Mouse (Mus musculus) small intestine, adult 2 months (tissue): Measurements from ENCODE around the gene Zfp715. TPM values are rescaled to one million over a fixed set of nuclear protein-coding genes. Genes with fewer than 3 reads are reported as not detected.
"Not testable (repeated sequence)": the region's sequence is repeated elsewhere in the genome, so short reads cannot be mapped to it uniquely, and the experiment has no call there.

ENCODE experiments used
- H3K27ac ChIP-seq: fragments of 200-500 bp; 2 replicates; pipeline ENCODE4 v1.5.1; 2012; ENCODE audit warnings: low read depth, low read length, control low read depth, inconsistent platforms; ENCODE audit not compliant: insufficient read depth
- H3K27me3 ChIP-seq: fragments of 200-500 bp; 2 replicates; pipeline ENCODE4 v1.6.1; 2012; ENCODE audit warnings: mild to moderate bottlenecking, moderate library complexity, low read length, inconsistent platforms; ENCODE audit not compliant: control insufficient read depth, insufficient read depth
- H3K36me3 ChIP-seq: fragments of 200-500 bp; 2 replicates; pipeline ENCODE4 v1.6.1; 2012; ENCODE audit warnings: mild to moderate bottlenecking, low read length, control low read depth, inconsistent platforms; ENCODE audit not compliant: control insufficient read depth, insufficient read depth
- H3K4me1 ChIP-seq: fragments of 200-500 bp; 2 replicates; pipeline ENCODE4 v1.6.1; 2012; ENCODE audit warnings: low read length, inconsistent platforms, mixed read lengths; ENCODE audit not compliant: control insufficient read depth, insufficient read depth, insufficient read length
- H3K4me3 ChIP-seq: fragments of 200-500 bp; 2 replicates; pipeline ENCODE4 v1.5.1; 2012; ENCODE audit warnings: low read depth, mild to moderate bottlenecking, control low read depth, inconsistent platforms, low read length, moderate library complexity
- CTCF ChIP-seq: fragments of 200-500 bp; IDR thresholded peaks from 2 replicates; pipeline ENCODE4 v1.5.1; 2012; ENCODE audit warnings: low read depth, mild to moderate bottlenecking, control low read depth, inconsistent platforms, low read length, moderate library complexity, mixed read lengths; ENCODE audit not compliant: insufficient replicate concordance, insufficient read length; ENCODE audit errors: extremely low read depth
- POLR2A ChIP-seq: fragments of 200-500 bp; IDR thresholded peaks from 2 replicates; pipeline ENCODE4 v1.6.1; 2012; ENCODE audit warnings: low read depth, mild to moderate bottlenecking, control low read depth, inconsistent platforms, low read length, moderate library complexity
- WGBS: fragments of 180-500 bp; shearing (Covaris S2); methylation state at CpG from one replicate; pipeline ENCODE4 v1.1.7; 2018; 5-methylcytosine and 5-hydroxymethylcytosine counted together
- polyA plus RNA-seq: library from polyadenylated mRNA; depleted of rRNA; stranded (reverse); fragments of >200 nt; gene quantifications from 2 replicates; pipeline ENCODE4 v1.2.3, GENCODE M21; 2012

Gene Zfp715
- polyA plus RNA-seq, 1 experiment, result 0.86 TPM

- H3K27ac ChIP-seq, result no peak within 1 kb of the TSS
- WGBS, result 51% methylated on average over 3 of the region's 3 CpGs
- TF ChIP-seq CTCF (no peak), POLR2A (no peak)
- H3K27me3 ChIP-seq, result no peaks in the 10 kb centered on the region
- peaks cover 7% of the 10 kb centered on the region for H3K4me1 ChIP-seq
- H3K4me3 ChIP-seq, result peak within 1 kb of the TSS; percentile 30
- no peaks in the 10 kb centered on the region for H3K36me3 ChIP-seq
Measured at GRCm38 (mm10) chr7:43351154-43351553, 38.1 kb upstream of the Zfp715 start, which contains the start of gene Siglecf. TSS of gene Siglecf (plus strand) at chr7:43351341.

DNA sequence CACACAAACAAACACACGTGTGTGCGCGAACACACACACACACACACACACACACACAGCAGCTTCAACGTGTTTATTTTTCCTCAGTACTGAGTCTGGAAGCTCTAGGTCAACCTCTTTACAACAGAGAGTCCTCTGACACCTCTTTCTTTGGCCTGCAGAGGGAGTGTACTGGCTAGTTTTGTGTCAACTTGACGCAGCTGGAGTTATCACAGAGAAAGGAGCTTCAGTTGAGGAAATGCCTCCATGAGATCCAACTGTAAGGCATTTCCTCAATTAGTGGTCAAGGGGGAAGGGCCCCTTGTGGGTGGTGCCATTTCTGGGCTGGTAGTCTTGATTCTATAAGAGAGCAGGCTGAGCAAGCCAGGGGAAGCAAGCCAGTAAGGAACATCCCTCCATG, 36.5 kb upstream of the Zfp715 start:
- H3K36me3 ChIP-seq, result not testable (repeated sequence)

GRCm38 (mm10) chr7:43346571-43346970, 33.5 kb upstream of the Zfp715 start:
- no peaks in the 10 kb centered on the region for H3K27me3 ChIP-seq
- TF ChIP-seq POLR2A (no peak), CTCF (no peak)
- H3K27ac ChIP-seq, result no peak overlapping the region
- H3K4me1 ChIP-seq, result no peaks in the 10 kb centered on the region
- no peaks in the 10 kb centered on the region for H3K36me3 ChIP-seq
- WGBS, result 80% methylated on average over 1 of the region's 1 CpGs
- H3K4me3 ChIP-seq, result no peak overlapping the region

More for the DNA sequence above, 36.5 kb upstream of the Zfp715 start:
- H3K27me3 ChIP-seq, H3K4me3 ChIP-seq, H3K27ac ChIP-seq, H3K4me1 ChIP-seq: not testable (repeated sequence)
- 57% methylated on average over 5 of the region's 5 CpGs for WGBS

DNA sequence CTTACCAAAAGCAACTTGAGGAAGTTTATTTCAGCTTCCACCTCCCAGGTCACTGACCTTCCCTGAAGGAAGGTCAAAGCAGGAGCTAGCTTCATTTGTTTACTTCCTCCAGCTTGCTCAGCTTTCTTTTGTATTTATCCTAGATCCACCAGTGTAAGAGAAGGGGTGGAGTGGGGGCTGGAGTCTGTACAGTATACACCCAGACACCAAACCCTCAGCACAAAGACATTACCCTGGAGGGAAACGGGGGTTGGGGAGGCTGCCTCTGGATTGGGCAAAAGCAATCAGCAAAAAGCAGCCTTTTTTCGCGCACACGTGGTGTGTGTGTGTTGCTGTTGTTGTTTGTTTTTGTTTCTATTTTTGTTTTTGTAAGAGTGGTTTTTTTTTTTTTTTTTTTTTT, 33.1 kb upstream of the Zfp715 start:
- H3K4me1 ChIP-seq, result no peaks in the 10 kb centered on the region
- WGBS, result 68% methylated on average over 4 of the region's 4 CpGs
- H3K36me3 ChIP-seq, result no peaks in the 10 kb centered on the region
- no peak overlapping the region for H3K27ac ChIP-seq
- TF ChIP-seq POLR2A (no peak), CTCF (no peak)
- no peak overlapping the region for H3K4me3 ChIP-seq
- no peaks in the 10 kb centered on the region for H3K27me3 ChIP-seq

DNA sequence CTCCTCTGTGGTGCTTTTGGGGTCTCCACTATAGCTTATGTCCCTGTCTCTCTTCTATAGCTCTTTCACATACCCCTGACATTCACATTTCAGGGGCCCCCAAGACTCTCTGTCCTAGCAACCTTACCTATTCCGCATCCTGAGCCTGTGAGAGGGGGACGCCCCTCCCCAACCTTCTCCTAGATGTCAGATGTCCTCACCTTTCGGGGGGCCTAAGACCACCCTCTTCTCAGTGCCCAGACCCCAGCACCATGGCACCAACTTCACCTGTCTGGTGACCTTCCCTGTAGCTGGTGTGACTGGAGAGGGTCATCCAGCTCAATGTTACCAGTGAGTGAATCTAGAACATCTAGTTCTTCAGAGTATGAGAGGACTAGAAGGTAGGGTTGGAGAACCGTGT, 31.4 kb upstream of the Zfp715 start:
- no peaks in the 10 kb centered on the region for H3K36me3 ChIP-seq
- TF ChIP-seq CTCF (no peak), POLR2A (no peak)
- 77% methylated on average over 4 of the region's 4 CpGs for WGBS

GRCm38 (mm10) chr7:43344020-43344419, 30.9 kb upstream of the Zfp715 start:
- Histone ChIP-seq H3K27ac (no peak overlapping the region), H3K27me3 (no peaks in the 10 kb centered on the region), H3K4me3 (no peak overlapping the region), H3K36me3 (no peaks in the 10 kb centered on the region), H3K4me1 (no peaks in the 10 kb centered on the region)
- 66% methylated on average over 2 of the region's 2 CpGs for WGBS
- TF ChIP-seq CTCF (no peak), POLR2A (no peak)

More for the DNA sequence above, 31.4 kb upstream of the Zfp715 start:
- no peaks in the 10 kb centered on the region for H3K27me3 ChIP-seq
- no peak overlapping the region for H3K27ac ChIP-seq
- H3K4me3 ChIP-seq, result no peak overlapping the region
- H3K4me1 ChIP-seq, result no peaks in the 10 kb centered on the region

GRCm38 (mm10) chr7:43343191-43343590, 30.1 kb upstream of the Zfp715 start:
- TF ChIP-seq POLR2A, result no peak
- TF ChIP-seq CTCF, result no peak
- Histone ChIP-seq H3K4me3 (no peak overlapping the region), H3K4me1 (no peaks in the 10 kb centered on the region), H3K27me3 (no peaks in the 10 kb centered on the region), H3K27ac (no peak overlapping the region), H3K36me3 (no peaks in the 10 kb centered on the region)
- WGBS, result 70% methylated on average over 5 of the region's 5 CpGs

- TF ChIP-seq POLR2A (no peak), CTCF (no peak)
- Histone ChIP-seq H3K4me3 (no peak overlapping the region), H3K4me1 (no peaks in the 10 kb centered on the region), H3K27ac (no peak overlapping the region), H3K27me3 (no peaks in the 10 kb centered on the region), H3K36me3 (no peaks in the 10 kb centered on the region)
- 85% methylated on average over 4 of the region's 4 CpGs for WGBS
Measured at GRCm38 (mm10) chr7:43340771-43341170, 27.7 kb upstream of the Zfp715 start.
